Mouse (Mus musculus) layer of hippocampus, adult 2 months (tissue): ENCODE results near the gene Hs6st3. TPM values are rescaled to one million over a fixed set of nuclear protein-coding genes. Genes with fewer than 3 reads are reported as not detected.
"Not testable (repeated sequence)": the region's sequence is repeated elsewhere in the genome, so short reads cannot be mapped to it uniquely, and the experiment has no call there.

Experiments used
- DNase-seq, 2 experiments: peaks; one replicate each; pipeline ENCODE4 v3.0.0; 2022; ENCODE audit warnings: low spot score in 2 of 2
- H3K27ac ChIP-seq: fragments of 200-600 bp; 2 replicates; pipeline ENCODE4 v1.8.1; 2022
- H3K4me3 ChIP-seq: fragments of 200-600 bp; 2 replicates; pipeline ENCODE4 v1.8.1; 2022; ENCODE audit warnings: mild to moderate bottlenecking
- CTCF ChIP-seq: fragments of 200-600 bp; conservative IDR thresholded peaks from 2 replicates; pipeline ENCODE4 v1.8.1; 2022; ENCODE audit warnings: antibody characterized with exemption, mild to moderate bottlenecking, moderate library complexity
- total RNA-seq, 2 experiments: library from RNA; stranded (reverse); gene quantifications; 2 replicates each; pipeline ENCODE4 v1.2.3; 2021

The Hs6st3 gene
- total RNA-seq, 2 experiments from 2014 or later: 61.6 to 66.8 TPM

- no peak for TF ChIP-seq CTCF
- Histone ChIP-seq H3K4me3 (no peak overlapping the region), H3K27ac (peak overlapping the region; percentile 4; the same call in 1 of the 2 replicates)
- DNase-seq: peak in 1 of 2 experiments; percentile 19
These were observed 382.5 kb downstream of the Hs6st3 start for GRCm38 (mm10) chr14:119520632-119521031.

- H3K27ac ChIP-seq: peak overlapping the region; percentile 4; the same call in 1 of the 2 replicates
- H3K4me3 ChIP-seq: no peak overlapping the region
- no peak for DNase-seq
- no peak for TF ChIP-seq CTCF
These were observed 382.9 kb downstream of the Hs6st3 start for GRCm38 (mm10) chr14:119521056-119521455.

DNA sequence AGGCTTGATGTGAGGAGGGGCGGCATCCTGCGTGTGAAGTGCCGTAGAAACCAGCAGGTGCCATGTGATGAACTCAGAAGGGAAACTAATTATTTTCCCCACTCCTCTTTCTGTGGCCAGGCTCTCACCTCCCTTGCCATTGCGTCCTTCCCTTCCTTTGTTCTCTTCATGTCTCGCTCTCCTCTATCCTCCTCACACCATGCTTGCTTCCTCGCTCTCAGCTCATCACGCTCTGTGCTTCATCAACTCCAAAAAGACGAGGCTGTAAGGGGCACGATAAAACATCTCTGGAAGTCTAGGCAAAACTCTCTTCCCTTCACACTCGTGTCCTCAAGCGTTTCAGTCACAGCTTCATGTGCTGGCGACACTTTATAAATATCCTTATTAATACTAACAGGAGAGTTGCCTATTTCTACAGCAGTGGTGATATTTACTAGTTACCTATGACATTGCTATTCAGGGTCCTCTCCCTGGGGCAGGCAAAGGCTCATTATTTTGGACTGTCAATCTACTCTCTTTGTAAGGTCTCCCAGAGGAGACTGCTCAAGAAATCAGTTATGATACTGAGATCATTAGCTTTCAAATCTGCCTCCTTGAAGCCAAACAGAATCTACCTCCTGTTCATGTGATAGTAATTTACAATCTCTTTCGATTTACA, 394.9 kb downstream of the Hs6st3 start:
- Histone ChIP-seq H3K27ac (no peak overlapping the region), H3K4me3 (no peak overlapping the region)
- TF ChIP-seq CTCF: no peak
- no peak for DNase-seq

DNA sequence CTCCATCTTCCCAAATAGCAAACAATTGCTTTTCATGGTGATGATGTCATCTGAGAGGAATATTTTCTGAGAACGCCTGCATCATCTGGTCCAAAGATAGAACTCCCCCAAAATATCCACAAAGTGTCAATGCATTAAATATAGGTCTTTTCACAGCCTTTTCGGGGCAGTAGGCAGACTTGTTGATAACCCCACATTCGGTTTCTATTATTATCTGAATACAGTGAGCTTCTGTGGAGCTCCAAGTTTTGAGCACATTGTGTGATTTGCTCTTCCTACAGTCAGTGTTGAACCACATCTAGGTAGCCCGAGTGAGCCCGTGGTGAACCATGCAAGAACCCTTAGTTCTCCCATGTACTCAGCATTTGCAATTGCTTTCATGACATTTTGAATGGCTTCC, 402.4 kb downstream of the Hs6st3 start:
- Histone ChIP-seq H3K27ac (peak overlapping the region; percentile 46), H3K4me3 (no peak overlapping the region)
- no peak for TF ChIP-seq CTCF
- DNase-seq: no peak

GRCm38 (mm10) chr14:119544596-119544995, 406.5 kb downstream of the Hs6st3 start:
- no peak for DNase-seq
- no peak for TF ChIP-seq CTCF
- Histone ChIP-seq H3K27ac (no peak overlapping the region), H3K4me3 (no peak overlapping the region)

- Histone ChIP-seq H3K4me3 (no peak overlapping the region), H3K27ac (no peak overlapping the region)
- no peak for TF ChIP-seq CTCF
- no peak for DNase-seq
These were observed 420.2 kb downstream of the Hs6st3 start for GRCm38 (mm10) chr14:119558356-119558755.

DNA sequence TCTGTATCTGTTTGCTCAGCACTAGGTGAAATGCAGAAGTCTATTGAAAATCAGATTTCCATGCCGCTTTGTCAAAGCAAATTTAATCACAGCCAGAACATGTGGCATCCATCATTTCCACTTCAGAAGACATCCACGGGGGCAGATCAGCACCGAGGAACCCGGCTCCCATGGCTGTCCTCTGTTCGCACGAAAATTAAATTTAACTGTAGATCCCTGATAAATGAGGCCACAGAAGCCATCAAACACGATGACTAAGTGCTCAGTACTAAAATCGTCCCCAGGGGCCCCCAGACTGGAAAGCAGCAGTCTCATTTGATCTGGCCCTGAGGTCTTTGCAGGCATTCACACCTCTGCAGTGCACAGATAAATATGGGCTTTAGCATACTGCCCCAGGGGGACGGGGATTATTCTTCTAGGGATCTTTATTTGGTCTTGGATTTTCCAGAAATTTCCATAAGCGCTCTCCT, 443.9 kb downstream of the Hs6st3 start:
- TF ChIP-seq CTCF: no peak
- no peak for DNase-seq
- no peak overlapping the region for H3K27ac ChIP-seq
- no peak overlapping the region for H3K4me3 ChIP-seq

GRCm38 (mm10) chr14:119585069-119585468, 446.9 kb downstream of the Hs6st3 start:
- H3K27ac ChIP-seq: no peak overlapping the region
- no peak for DNase-seq

DNA sequence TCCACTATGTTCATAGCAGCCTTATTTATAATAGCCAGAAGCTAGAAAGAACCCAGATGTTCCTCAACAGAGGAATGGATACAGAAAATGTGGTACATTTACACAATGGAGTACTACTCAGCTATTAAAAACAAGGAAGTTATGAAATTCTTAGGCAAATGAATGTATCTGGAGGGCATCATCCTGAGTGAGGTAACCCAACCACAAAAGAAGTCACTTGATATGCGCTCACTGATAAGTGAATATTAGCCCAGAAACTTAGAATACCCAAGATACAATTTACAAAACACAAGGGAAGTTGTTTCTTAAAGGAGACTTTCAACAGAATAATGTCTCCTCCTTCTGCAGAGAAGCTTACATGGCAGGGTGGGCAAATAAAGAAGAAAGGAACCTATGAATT, 449.2 kb downstream of the Hs6st3 start:
- DNase-seq, H3K4me3 ChIP-seq: not testable (repeated sequence)

More at GRCm38 (mm10) chr14:119585069-119585468, 446.9 kb downstream of the Hs6st3 start:
- TF ChIP-seq CTCF: no peak
- no peak overlapping the region for H3K4me3 ChIP-seq

GRCm38 (mm10) chr14:119604327-119604726, 466.2 kb downstream of the Hs6st3 start:
- no peak for TF ChIP-seq CTCF
- no peak overlapping the region for H3K27ac ChIP-seq
- DNase-seq: no peak
- H3K4me3 ChIP-seq: no peak overlapping the region

More for the DNA sequence above, 449.2 kb downstream of the Hs6st3 start:
- H3K27ac ChIP-seq: not testable (repeated sequence)

GRCm38 (mm10) chr14:119612793-119613192, 474.7 kb downstream of the Hs6st3 start:
- DNase-seq: no peak
- no peak overlapping the region for H3K4me3 ChIP-seq
- TF ChIP-seq CTCF: no peak

DNA sequence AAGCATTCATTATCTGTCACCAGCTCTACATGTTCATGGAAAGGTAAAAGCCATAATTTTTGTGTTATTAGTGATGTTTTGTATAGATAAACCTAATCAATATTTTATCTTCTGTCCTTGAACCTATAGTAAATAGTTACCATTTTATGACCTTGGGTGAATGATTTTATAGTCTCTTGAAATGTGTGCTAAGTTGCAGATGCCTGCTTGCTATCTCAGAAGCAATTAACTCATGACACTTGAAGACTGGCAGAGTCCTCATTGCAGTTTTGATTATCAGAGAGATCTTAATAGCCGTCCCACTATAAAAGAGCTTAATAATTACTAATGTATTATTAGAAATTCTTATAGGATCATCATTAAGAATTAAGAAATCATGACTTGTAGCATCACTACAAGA, 491.0 kb downstream of the Hs6st3 start:
- DNase-seq: no peak
- no peak overlapping the region for H3K4me3 ChIP-seq
- no peak overlapping the region for H3K27ac ChIP-seq
- TF ChIP-seq CTCF: no peak

More at GRCm38 (mm10) chr14:119612793-119613192, 474.7 kb downstream of the Hs6st3 start:
- H3K27ac ChIP-seq: no peak overlapping the region

DNA sequence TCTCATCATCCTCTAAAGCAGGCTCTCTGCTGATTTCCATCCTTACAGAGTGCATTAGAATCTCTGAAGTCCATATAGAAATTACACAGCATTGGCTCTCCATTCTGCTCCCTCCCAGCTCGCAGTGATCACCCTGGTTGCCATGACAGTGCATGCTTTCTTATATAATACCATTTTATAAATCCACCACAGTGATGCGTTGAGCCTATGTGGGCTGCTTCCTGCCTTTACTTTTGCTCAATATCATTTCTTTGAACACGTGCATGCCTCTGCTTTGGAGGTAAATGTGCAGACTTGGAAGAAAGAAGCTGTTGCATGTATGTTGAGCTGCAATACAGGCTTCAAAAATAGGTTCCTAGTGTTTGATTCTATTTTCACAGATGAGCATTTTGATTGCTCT, 494.9 kb downstream of the Hs6st3 start:
- Histone ChIP-seq H3K4me3 (no peak overlapping the region), H3K27ac (0 out of 2 replicates have a peak overlapping the region, but pooled peaks have one; percentile 14)
- no peak for DNase-seq
- TF ChIP-seq CTCF: no peak

- TF ChIP-seq CTCF: no peak
- DNase-seq: no peak
- Histone ChIP-seq H3K4me3 (no peak overlapping the region), H3K27ac (no peak overlapping the region)
These were observed 495.5 kb downstream of the Hs6st3 start for GRCm38 (mm10) chr14:119633626-119634025.
